Mouse (Mus musculus) heart, postnatal 36 days (tissue): ENCODE measurements around the gene Gm20532. TPM values are rescaled to one million over a fixed set of nuclear protein-coding genes. Genes with fewer than 3 reads are reported as not detected.
"Not testable (repeated sequence)": the region's sequence is repeated elsewhere in the genome, so short reads cannot be mapped to it uniquely, and the experiment has no call there.

ENCODE experiments used
- DNase-seq, 2 experiments: peaks; one replicate each; pipeline ENCODE4 v3.0.0; 2021 to 2022
- intact Hi-C: fragments of 180-260 bp; cut with DNase I; formaldehyde crosslinking; loops from one replicate; pipeline ENCODE4 v1.15.1; 2025
- total RNA-seq, 2 experiments: library from RNA; stranded (reverse); gene quantifications; 2 replicates each; pipeline ENCODE4 v1.2.3; 2021

Gm20532 gene
- total RNA-seq, 2 experiments from 2014 or later: not detected

DNA sequence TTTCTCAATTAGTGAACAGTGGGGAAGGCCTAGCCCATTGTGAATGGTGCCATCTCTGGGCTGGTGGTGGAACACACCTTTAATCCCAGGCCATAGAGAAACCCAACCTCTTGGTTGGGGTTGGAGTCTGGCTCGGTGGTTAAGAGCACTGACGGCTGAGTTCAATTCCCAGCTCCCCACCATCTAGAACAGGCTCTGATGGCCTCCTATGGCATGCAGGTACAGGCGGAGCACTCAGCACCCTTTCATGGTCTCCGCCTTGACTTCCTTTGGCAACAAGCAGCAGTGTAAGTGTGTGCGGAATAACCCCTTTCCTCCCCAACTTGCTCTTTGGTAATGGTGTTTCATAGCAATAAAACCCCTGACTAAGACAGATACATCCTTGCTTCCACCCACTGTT is 52.1 kb downstream of the Gm20532 start:
- no peak for DNase-seq
- intact Hi-C loops: loop anchor here (5.0 kb wide), 1 partner anchor 191 kb away; the partner anchor contains the start of gene Sec16a

GRCm38 (mm10) chr2:26639083-26639482 is 52.6 kb downstream of the Gm20532 start:
- no peak for DNase-seq

GRCm38 (mm10) chr2:26639838-26640830 is 53.7 kb downstream of the Gm20532 start:
- DNase-seq: peak; percentile 98 to 99
- intact Hi-C loops: loop anchor here (1.0 to 10.0 kb wide), 4 partner anchors 36 to 595 kb away; partner anchors contain the start of genes Agpat2, Sec16a and Surf6

More at GRCm38 (mm10) chr2:26639083-26639482, 52.6 kb downstream of the Gm20532 start:
- intact Hi-C loops: loop anchor here (5.0 kb wide), 1 partner anchor 192 kb away; the partner anchor contains the start of gene Sec16a

DNA sequence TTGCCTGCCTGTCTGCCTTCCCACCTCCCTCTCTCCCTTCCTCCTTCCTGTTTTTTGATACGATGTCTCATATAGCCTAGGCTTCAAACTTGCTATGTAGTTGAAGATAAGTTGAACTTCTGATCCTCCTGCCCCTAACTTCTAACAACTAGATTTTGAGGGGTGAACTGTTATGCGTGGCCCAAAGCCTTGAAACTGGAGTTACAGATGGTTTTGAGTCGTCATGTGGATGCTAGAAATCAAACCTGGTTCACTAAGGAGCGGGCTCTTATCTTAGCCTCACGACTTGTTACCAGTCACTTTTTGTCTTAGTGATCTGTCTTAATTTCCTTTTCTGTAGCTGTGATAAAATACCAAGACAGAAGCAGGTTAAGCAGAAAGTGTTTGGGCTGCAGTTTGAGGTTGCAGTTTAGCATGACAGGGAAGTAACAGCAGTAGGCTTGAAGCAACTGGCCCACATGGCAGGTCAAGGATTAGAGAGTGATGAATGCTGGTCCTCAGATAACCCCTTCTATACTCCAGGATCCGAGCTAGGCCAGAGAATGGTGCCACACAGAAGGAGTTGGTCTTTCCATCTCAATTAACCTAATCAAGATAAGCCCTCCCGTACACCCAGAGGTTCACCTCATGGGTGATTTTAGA is 54.7 kb downstream of the Gm20532 start:
- intact Hi-C loops: loop anchor here (1.0 to 10.0 kb wide), 3 partner anchors 9 to 594 kb away; partner anchors contain the start of gene Surf6
- DNase-seq: no peak

DNA sequence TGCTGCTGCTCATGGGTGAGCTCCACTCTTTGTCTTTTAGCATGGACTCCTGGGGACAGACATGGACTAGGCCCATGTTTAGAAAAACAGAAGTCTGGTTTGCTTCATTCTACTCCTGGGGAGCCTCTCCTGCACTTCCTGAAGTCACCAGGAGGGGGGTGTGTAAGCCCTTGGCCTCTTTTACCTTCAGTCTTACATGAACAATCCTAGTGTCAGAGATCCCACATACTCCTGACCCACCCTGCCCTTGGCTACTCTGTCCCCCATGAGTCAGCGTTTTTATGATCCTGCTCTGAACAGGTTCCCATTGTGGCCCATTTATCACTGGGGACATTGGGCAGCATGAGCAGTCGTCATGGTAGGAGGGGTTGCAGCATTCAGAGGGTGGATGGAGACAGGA is 57.5 kb downstream of the Gm20532 start:
- intact Hi-C loops: loop anchor here (5.0 to 10.0 kb wide), 2 partner anchors 258 to 591 kb away; partner anchors contain the start of gene Surf6
- DNase-seq: peak in 1 of 2 experiments; percentile 28

- intact Hi-C loops: loop anchor here (1.0 to 10.0 kb wide), 2 partner anchors 392 to 588 kb away; no protein-coding TSS in a partner anchor
- DNase-seq: peak; percentile 65 to 68
Observed at GRCm38 (mm10) chr2:26646643-26647293, 60.3 kb downstream of the Gm20532 start.

DNA sequence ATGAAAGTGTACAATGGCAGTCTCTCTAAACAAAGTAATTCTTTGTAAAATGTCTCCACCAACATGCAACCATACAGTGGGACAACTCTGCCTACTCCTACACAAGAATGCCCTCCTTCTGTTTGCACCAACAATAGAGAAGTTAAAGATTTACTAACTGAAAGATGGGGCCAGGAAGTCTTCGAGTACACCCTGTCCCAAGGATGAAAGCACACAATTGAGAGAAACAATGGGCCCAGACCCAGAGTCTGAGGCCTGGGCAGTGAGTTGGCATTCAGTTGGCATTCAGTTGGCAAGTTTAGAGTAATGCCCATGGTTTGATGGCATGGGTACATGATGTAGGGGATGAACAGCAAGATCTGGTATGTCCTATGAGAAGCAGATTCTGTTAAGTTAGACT is 68.2 kb downstream of the Gm20532 start:
- DNase-seq: no peak
- intact Hi-C loops: no loop called here

DNA sequence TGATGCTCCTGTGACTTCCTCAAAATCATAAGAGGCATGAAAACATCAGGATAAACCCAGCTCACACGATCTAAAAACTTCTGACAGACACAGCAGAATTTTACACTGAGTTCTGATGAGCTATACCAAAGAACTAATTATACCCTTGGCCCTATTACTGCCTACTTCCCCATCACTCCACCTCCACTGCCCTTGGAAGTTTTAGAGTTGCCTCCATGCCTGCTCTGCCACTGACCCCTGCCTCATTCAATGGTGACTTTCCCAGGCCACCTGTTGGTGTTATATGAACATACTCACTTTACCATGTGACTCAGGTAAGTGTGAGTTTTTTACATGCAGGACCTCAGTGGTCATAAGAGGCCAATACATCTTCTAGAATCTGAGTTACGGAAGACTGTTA is 71.0 kb downstream of the Gm20532 start:
- DNase-seq: no peak
- intact Hi-C loops: no loop called here

- no peak for DNase-seq
- intact Hi-C loops: no loop called here
Observed at GRCm38 (mm10) chr2:26661143-26661752, 74.8 kb downstream of the Gm20532 start.

GRCm38 (mm10) chr2:26661768-26662508 is 75.5 kb downstream of the Gm20532 start:
- no peak for DNase-seq
- intact Hi-C loops: no loop called here

- DNase-seq: no peak
- intact Hi-C loops: no loop called here
Observed at GRCm38 (mm10) chr2:26662509-26662882, 76.1 kb downstream of the Gm20532 start.

DNA sequence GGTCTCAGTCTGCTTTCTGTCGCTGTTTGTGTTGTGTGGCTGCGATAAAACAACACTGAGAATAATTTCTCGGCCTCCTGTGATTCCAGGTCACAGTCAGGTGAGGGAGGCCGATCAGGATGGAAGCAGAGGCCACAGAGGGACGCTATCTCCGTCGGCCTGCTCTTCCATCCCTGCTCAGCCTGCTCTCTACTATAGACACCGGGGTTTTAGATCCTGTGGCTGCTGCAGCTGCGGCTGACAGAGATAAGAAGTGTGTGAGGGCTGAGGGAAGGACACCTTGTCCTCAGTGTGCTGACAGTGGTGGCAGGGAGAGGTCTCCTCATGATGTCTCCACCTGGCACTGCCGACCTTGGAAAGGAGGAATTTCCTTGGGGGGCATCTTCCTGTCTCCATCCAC is 76.7 kb downstream of the Gm20532 start:
- intact Hi-C loops: no loop called here
- no peak for DNase-seq

DNA sequence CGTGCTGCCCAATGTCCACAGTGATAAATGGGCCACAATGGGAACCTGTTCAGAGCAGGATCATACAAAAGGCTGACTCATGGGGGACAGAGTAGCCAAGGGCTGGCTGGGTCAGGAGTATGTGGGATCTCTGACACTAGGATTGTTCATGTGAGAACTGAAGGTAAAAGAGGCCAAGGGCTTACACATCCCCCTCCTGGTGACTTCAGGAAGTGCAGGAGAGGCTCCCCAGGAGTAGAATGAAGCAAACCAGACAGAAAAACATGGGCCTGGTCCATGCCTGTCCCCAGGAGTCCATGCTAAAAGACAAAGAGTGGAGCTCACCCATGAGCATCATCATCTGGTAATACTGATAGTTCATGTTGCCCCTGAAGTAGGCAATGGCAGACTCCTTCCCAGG is 77.1 kb downstream of the Gm20532 start:
- intact Hi-C loops: not testable (repeated sequence)
- DNase-seq: peak; percentile 37 to 49

- intact Hi-C loops: no loop called here
- DNase-seq: no peak
Observed at GRCm38 (mm10) chr2:26668746-26669145, 82.3 kb downstream of the Gm20532 start.

GRCm38 (mm10) chr2:26671182-26671581 is 84.7 kb downstream of the Gm20532 start, which contains the start of gene Lcn4:
TSS of gene Lcn4 (minus strand) at chr2:26671282.
- no peak for DNase-seq
- intact Hi-C loops: no loop called here
